ENCODE assay signal across 15 mouse cellular contexts in genomic region chr16:53903795-53904194, GRCm38 (mm10).
"Had no signal": no experiment of that assay in that cellular context is flagged by ENCODE, and none has a peak within 500 bp of the region (broad histone marks: within the 10 kb centered on the region; RNA-seq: fewer than 3 reads in every experiment).

No protein-coding gene starts in this region.

- H3K9me3 ChIP-seq: limb, embryonic 10.5 days; megakaryocyte, embryonic 14.5 days; midbrain, embryonic 15.5 days; neural tube, embryonic 12.5 days had no signal

- H3K4me1 ChIP-seq: limb, embryonic 10.5 days; megakaryocyte, embryonic 14.5 days; midbrain, embryonic 15.5 days; neural tube, embryonic 12.5 days had no signal

- H3K27ac ChIP-seq: limb, embryonic 10.5 days; midbrain, embryonic 15.5 days; neural tube, embryonic 12.5 days had no signal

- H3K4me2 ChIP-seq: midbrain, embryonic 11.5 days; midbrain, embryonic 15.5 days; neural tube, embryonic 12.5 days had no signal

- H3K36me3 ChIP-seq: limb, embryonic 10.5 days; midbrain, embryonic 15.5 days; neural tube, embryonic 12.5 days had no signal

- ATAC-seq: lung, postnatal 0 days; midbrain, embryonic 15.5 days had no signal

- H3K27me3 ChIP-seq: megakaryocyte, embryonic 14.5 days; midbrain, embryonic 15.5 days; neural tube, embryonic 12.5 days had no signal

- DNase-seq: kidney, adult 18-20 months; kidney, postnatal 14 days; lung, adult 2 months; lung, postnatal 36 days; retina, postnatal 1 day; right cerebral cortex, postnatal 4 days; spleen, adult 18-20 months; thymus, adult 18-20 months; thymus, postnatal 14 days had no signal

- H3K9ac ChIP-seq: midbrain, embryonic 15.5 days; neural tube, embryonic 12.5 days had no signal

- H3K4me3 ChIP-seq: limb, embryonic 10.5 days; megakaryocyte, embryonic 14.5 days; midbrain, embryonic 15.5 days; neural tube, embryonic 12.5 days had no signal
